Mouse (Mus musculus): ENCODE results near the gene Prkn. TPM values are rescaled to one million over a fixed set of nuclear protein-coding genes. Genes with fewer than 3 reads are reported as not detected.
A peak's percentile ranks its signal among the peaks of the same experiment; 100 is the strongest.

Prkn gene
- total and polyA plus RNA-seq, 3 experiments, result 4.8 to 8.8 (median 6.3) TPM

DNA sequence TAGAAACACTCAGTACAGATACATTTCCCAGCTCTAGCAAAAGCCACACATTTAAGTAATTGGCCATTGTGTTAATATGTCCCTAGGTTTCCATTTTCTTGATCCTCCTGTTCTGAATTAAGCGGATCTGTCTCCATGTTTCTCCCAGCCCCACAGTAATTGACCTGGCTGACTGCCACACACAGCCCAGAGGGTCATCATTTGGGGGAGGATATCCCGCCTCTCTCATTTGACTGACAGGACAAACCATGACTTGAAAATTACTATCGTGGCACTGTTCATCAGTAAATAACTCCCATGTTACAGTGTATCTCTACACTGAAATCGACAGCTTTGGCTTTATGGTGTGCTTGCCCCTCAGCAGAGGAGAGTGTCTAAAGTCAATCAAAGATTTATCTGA is 146.9 kb downstream of the Prkn start:
- DNase-seq, result no peak

GRCm38 (mm10) chr17:10997291-10997690 is 157.1 kb downstream of the Prkn start:
- no peak for DNase-seq

- no peak for DNase-seq
Observed at GRCm38 (mm10) chr17:11023371-11023770, 183.2 kb downstream of the Prkn start.

GRCm38 (mm10) chr17:11029348-11029747 is 189.2 kb downstream of the Prkn start:
- DNase-seq, result no peak

DNA sequence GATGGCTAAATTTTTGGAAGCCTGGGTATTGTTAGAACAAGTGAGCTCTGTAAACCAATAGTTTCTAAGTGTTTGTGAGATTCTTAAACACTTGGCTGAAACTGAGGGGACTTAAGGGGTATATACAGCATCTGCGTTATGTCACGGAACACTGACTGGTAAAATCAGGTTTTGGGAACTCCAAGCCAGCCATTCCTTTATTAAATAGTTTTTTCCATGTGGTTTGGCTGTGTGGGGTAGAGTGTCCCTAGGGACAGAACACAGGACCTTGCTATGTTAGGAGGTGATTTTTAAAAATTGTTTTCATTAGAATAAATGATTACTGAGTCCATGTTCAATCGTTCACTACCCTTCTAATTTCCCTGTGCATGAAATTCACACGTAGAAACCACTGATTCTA is 190.8 kb downstream of the Prkn start:
- no peak for DNase-seq

GRCm38 (mm10) chr17:11032366-11032765 is 192.2 kb downstream of the Prkn start:
- DNase-seq, result no peak

- DNase-seq, result no peak
Observed at GRCm38 (mm10) chr17:11033594-11033993, 193.4 kb downstream of the Prkn start.

DNA sequence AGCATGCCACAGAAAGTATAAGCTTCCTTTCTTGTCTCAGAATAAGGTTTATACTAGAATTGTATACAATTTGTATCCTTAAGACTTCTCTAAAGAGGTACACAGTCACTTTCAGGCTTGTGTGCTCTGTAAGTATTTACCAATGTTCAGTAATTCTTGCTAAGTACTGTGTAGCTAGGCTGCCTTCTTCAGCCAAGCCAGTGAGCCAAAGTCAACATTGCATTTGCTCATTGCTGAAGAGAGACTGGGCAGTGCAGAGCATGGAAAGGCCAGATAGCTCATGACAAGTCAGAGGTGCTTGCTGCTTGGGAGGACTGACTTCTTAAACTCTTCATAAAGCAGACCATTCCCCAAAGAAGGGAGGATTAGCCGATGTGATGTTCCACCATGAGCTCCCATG is 198.1 kb downstream of the Prkn start:
- DNase-seq, result peak; percentile 9

GRCm38 (mm10) chr17:11058986-11059385 is 218.8 kb downstream of the Prkn start:
- DNase-seq, result no peak

GRCm38 (mm10) chr17:11067076-11067703 is 227.0 kb downstream of the Prkn start:
- DNase-seq, result no peak

DNA sequence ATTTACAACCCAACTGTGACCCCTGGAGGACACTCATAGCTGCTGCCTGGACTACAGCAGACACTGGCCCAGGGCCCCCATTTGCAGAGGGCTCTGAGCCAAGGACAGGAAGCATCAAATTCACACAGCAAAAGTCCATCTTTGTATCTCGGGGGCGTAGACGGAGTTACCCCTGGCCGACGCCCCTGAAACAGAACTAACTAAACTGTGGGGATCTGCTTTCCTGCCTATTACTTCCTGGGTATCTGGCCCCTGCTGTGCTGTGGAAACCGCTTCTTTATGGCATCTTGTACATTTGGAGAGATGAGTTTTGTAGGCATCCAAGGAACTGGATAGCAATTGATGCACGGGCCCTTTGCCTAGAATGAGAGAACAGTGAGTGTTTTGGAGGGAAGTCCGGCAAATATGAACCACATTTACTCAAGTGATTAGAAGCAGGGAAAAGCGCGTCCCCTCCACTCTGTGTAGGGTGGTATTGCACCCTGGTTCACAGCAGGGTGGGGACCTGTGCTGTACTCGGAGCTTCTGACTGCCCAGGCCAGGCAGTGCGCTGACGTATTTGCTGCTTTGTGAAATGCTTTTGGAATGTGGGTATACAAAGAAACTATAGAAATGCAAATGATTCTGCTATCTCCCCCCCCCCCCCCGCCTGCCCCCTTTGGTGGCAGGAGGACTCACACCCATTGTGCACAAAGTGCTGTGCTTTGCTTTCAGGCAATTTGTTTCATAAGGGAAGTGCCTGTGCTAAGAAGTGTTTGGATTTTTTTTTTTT is 227.7 kb downstream of the Prkn start:
- peak; percentile 28 for DNase-seq

DNA sequence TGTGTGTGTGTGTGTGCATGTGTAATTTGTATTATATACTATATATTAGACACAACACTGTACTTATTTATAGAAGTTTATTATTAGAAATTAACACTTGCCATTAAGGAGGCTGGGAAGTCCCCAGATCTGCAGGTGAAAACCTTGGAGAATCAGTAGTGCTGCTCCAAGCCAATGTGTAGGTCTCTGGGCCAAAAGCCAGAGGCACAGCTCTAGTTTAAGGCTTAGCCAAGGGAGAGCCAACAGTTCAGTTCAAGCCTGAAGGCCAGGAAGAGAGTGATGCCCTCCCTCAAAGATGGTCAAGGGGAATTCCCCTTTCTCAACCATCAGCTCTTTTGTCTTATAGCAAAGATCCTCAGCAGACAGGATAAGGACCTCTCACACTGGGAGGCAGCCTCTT is 230.8 kb downstream of the Prkn start:
- no peak for DNase-seq

- no peak for DNase-seq
Observed at GRCm38 (mm10) chr17:11076319-11076903, 236.2 kb downstream of the Prkn start.

DNA sequence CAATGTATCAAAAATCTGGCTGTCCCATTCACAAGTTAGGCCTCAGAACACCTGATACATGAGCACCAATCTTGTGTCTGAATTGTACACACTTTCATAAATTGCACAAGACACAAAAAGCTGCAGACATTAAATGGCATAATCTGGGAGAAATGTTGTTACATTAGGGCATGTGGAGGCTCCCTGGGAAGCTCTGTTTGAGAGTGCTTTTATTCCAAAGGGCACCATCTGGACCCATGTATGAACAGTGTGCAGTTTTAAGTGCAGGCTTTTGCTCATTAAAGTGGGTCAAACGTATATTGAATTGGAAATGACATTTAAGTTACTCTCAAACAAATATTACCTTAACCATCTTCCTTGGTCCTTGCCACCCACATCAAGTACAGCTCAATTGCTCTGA is 246.3 kb downstream of the Prkn start:
- no peak for DNase-seq

- no peak for DNase-seq
Observed at GRCm38 (mm10) chr17:11087088-11087487, 246.9 kb downstream of the Prkn start.

GRCm38 (mm10) chr17:11087823-11088222 is 247.6 kb downstream of the Prkn start:
- DNase-seq, result no peak

- peak; percentile 70 for DNase-seq
Observed at GRCm38 (mm10) chr17:11089361-11089760, 249.2 kb downstream of the Prkn start.

DNA sequence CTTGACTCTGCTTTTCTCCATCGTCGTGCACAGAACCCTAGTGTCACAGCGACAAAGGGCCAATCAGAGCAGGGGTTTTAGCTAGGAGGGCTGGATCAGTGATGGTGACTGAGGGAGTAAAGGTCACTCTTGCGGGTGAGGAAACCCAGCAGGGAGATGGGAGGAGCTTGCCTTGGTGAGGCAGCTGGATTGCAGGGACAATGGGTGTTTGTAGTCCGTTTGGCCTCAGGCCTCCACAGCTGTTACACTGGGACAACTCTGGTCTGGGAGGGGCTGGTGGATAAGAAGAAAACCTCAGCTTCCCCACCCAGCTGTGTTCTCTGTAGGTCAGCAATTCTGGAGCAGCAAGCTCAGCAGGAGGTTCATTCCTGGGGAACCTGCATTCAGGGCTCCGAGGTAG is 252.7 kb downstream of the Prkn start:
- peak; percentile 10 for DNase-seq

- no peak for DNase-seq
Observed at GRCm38 (mm10) chr17:11093321-11093720, 253.1 kb downstream of the Prkn start.

DNA sequence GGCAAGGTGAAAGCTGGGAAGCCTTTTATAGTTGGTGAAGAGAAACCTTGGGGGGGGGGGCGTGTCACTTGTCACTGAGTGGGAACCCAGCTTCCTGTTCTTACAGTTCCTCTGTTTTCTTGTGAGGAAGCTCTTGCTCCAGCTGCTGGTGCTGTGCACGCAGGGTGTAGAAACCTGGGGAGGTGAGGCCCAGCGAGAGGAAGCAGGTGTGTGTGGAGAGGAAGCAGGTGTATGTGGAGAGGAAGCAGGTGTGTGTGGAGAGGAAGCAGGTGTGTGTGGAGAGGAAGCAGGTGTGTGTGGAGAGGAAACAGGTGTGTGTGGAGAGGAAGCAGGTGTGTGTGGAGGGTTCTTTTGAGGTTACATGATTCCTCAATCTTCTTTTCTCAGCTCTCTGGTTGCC is 266.8 kb downstream of the Prkn start:
- no peak for DNase-seq

GRCm38 (mm10) chr17:11107916-11108315 is 267.7 kb downstream of the Prkn start:
- no peak for DNase-seq

GRCm38 (mm10) chr17:11117508-11117907 is 277.3 kb downstream of the Prkn start:
- no peak for DNase-seq

DNA sequence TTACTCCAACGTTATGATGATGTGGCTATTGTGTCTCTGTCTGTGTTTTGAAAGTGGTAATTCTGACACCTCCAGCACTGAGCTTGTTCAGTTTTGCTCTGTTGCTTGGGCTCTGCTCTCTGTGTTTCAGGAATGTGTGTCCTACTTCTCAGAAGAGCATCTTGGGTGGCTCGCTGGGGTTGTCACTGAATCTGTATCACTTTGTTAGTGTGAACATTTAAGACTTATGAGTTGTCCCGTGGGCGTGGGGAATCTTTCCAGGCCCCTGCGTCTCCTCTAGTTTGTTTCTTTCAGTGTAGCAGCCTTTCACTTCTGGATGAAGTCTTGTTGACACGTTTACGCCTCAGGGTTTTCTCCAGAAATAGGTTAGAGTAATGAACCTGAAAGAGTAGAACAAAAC is 283.9 kb downstream of the Prkn start:
- DNase-seq, result no peak

DNA sequence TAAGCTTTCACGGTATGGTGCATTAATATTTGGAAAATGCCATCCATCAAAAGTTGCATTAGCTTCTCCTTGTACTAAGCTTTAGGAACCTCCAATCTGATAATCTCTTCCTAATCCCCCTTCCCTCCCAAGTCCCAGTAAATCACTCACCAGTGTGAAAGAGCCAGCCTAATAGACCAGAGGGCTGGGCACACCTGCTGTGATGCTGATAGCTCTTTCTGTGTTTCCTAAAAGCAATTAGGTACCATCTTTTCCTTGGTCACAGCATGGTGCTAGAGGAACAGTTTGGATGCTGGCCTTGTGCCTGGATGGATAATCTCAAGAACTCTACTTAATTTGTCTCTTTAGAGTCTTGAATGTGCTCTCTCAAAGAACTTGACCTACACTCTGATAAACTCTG is 287.0 kb downstream of the Prkn start:
- no peak for DNase-seq
